Mouse (Mus musculus): Measurements from ENCODE around the gene Epsti1. TPM values are rescaled to one million over a fixed set of nuclear protein-coding genes. Genes with fewer than 3 reads are reported as not detected.

Epsti1 gene
- polyA plus RNA-seq, 1 experiment: 18.0 TPM

DNA sequence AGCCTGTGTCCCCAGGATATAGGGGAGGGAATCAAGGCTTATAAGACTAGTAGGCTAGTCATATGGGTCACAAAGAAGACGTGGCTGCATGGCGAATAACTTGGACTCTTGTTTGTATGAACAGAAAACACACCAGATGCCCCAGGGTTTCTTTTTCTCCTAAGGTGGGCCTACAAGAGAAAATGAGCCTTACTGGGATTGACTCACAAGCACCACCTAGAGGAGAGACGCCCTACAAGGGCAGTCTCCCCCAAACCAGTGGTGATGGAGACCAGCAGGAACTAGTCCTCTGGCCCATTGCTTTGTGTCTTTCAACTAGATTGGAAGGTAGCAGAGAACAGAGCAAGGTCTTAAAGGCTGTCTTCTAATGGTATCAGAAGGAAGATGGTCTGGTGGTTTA, 22.7 kb downstream of the Epsti1 start:
- 64% methylated on average over 3 of the region's 3 CpGs for WGBS
- TF ChIP-seq CTCF (IDR thresholded peaks at IDR 0.05; ENCODE audit: control insufficient read depth, insufficient read depth, low read length) (peak; percentile 32; the same call in 1 of the 2 replicates), POLR2A (IDR thresholded peaks at IDR 0.05; ENCODE audit: borderline replicate concordance, control insufficient read depth, low read depth, low read length) (no peak)
- Histone ChIP-seq H3K4me1 (ENCODE audit: control insufficient read depth, insufficient read depth, low read length) (no peaks in the 10 kb centered on the region), H3K4me3 (replicated peaks; ENCODE audit: control insufficient read depth, low read depth, low read length) (no peak overlapping the region), H3K27ac (ENCODE audit: control insufficient read depth, insufficient read depth, low read depth, low read length, poor library complexity) (no peak overlapping the region)

DNA sequence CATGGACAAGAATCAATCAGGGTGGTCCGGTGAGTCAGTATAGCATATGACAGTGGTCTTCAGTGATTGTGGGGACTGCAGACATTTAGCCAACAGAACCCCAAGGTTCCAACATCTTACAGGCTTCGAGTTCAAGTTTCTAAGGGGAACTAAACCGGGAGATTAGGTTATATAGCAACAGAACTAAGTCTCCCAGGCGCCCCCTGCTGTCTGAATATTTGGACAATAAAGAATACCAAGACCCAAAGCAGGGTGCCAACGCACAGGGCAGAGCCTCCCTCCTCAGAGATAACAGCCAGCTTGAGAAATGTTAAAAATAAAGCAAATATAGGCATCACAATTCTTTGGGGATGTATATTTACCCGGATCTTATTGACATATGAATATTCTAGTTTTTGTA, 24.0 kb downstream of the Epsti1 start:
- Histone ChIP-seq H3K4me1 (ENCODE audit: control insufficient read depth, insufficient read depth, low read length) (no peaks in the 10 kb centered on the region), H3K4me3 (replicated peaks; ENCODE audit: control insufficient read depth, low read depth, low read length) (no peak overlapping the region), H3K27ac (ENCODE audit: control insufficient read depth, insufficient read depth, low read depth, low read length, poor library complexity) (no peak overlapping the region)
- TF ChIP-seq POLR2A (IDR thresholded peaks at IDR 0.05; ENCODE audit: borderline replicate concordance, control insufficient read depth, low read depth, low read length): no peak
- peak; percentile 20; the same call in 1 of the 2 replicates for TF ChIP-seq CTCF (IDR thresholded peaks at IDR 0.05; ENCODE audit: control insufficient read depth, insufficient read depth, low read length)
- WGBS: 31% methylated on average over 6 of the region's 6 CpGs

DNA sequence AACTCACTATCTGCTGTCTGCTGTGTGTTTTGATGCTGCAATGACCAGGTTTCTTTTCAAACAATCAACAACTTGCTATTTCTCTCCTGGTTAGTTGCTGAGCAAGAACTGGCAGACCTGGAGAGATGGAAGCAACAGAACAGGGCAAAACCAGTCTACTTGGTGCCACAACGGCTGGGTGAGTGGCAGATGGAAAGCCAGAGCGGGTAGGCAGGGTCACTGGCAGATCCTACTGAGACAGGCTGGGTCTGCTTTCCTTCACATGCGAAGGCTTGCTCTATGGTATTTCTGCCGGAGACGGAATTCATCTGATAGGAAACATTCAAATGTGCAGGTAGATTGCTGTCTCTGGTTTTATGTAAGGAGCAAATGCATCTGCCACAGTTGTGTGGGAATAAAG, 24.6 kb downstream of the Epsti1 start:
- no peak overlapping the region for H3K27ac ChIP-seq (ENCODE audit: control insufficient read depth, insufficient read depth, low read depth, low read length, poor library complexity)
- TF ChIP-seq CTCF (IDR thresholded peaks at IDR 0.05; ENCODE audit: control insufficient read depth, insufficient read depth, low read length): no peak
- no peak for TF ChIP-seq POLR2A (IDR thresholded peaks at IDR 0.05; ENCODE audit: borderline replicate concordance, control insufficient read depth, low read depth, low read length)
- H3K4me3 ChIP-seq (replicated peaks; ENCODE audit: control insufficient read depth, low read depth, low read length): no peak overlapping the region
- no peaks in the 10 kb centered on the region for H3K4me1 ChIP-seq (ENCODE audit: control insufficient read depth, insufficient read depth, low read length)
- WGBS: 87% methylated on average over 5 of the region's 5 CpGs

DNA sequence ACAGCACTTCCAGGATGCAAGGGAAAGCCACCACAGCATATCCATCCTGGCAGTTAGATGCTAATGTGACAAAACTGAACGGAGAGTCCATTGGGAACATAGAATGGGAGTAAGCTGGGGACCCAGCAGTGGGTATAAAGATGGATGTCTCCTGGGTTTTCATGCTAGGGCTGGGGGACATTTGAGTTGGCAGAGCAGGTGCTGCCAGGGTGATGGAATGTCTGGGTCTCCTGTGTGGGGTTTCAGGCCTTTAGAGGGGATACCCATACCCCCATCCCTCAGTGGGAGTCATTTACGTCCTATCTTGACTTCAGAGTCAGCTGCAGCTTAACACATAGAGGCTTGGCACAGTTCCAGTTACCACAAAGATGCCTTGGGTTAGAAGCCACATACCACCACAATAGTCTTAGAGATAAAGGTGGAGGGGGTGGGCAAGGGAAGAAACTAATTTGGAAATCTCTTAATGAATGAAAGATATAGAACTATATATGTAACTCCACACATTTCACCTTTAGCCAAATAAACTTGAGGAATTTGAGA, 25.2 kb downstream of the Epsti1 start:
- Histone ChIP-seq H3K4me3 (replicated peaks; ENCODE audit: control insufficient read depth, low read depth, low read length) (no peak overlapping the region), H3K4me1 (ENCODE audit: control insufficient read depth, insufficient read depth, low read length) (no peaks in the 10 kb centered on the region), H3K27ac (ENCODE audit: control insufficient read depth, insufficient read depth, low read depth, low read length, poor library complexity) (no peak overlapping the region)
- TF ChIP-seq CTCF (IDR thresholded peaks at IDR 0.05; ENCODE audit: control insufficient read depth, insufficient read depth, low read length) (no peak), POLR2A (IDR thresholded peaks at IDR 0.05; ENCODE audit: borderline replicate concordance, control insufficient read depth, low read depth, low read length) (no peak)
- 45% methylated on average over 2 of the region's 2 CpGs for WGBS

DNA sequence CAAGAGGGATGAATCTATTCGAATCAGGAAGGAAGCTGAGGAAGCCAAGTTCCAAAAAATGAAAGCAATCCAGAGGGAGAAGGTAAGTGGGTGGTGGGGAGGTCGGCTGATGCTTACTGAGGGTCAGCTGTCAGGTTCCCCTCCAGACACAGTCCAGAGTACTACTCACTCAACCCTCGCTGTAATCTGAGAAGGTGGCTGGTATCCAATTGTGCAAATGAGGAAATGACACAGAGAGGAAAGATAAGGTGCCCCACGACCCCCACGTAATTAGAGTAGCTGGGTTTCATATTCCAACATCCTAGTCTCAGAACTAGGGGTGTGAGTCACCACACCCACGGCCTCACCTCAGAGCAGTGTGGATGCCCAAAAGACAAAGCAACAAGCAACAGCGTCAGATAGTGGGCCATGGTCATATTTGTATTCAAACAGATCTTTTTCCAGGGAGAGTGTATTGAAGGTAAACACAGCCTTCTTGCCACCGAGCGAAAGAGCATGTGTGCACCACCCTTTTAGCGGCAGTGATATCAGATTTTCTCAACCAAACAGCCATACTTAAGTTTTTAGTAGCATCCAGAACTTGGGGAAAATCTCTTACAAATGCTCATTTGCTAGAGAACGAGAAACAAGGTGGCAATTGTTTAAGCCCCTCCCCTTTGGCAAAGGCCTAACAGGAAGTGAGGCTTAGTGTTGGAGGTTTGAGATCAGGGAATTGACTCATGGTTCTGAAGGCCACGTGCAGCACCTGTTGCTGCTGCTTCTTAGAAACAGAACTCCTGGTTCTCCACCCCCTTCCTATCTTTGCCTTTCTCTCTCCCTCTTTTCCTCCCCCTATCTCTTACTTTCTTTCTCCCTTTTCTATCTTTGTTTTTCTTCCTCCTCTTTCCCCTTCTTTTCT, 28.4 kb downstream of the Epsti1 start:
- Histone ChIP-seq H3K4me3 (replicated peaks; ENCODE audit: control insufficient read depth, low read depth, low read length) (no peak overlapping the region), H3K4me1 (ENCODE audit: control insufficient read depth, insufficient read depth, low read length) (no peaks in the 10 kb centered on the region), H3K27ac (ENCODE audit: control insufficient read depth, insufficient read depth, low read depth, low read length, poor library complexity) (no peak overlapping the region)
- WGBS: 35% methylated on average over 12 of the region's 12 CpGs
- TF ChIP-seq CTCF (IDR thresholded peaks at IDR 0.05; ENCODE audit: control insufficient read depth, insufficient read depth, low read length): no peak
- TF ChIP-seq POLR2A (IDR thresholded peaks at IDR 0.05; ENCODE audit: borderline replicate concordance, control insufficient read depth, low read depth, low read length): no peak

DNA sequence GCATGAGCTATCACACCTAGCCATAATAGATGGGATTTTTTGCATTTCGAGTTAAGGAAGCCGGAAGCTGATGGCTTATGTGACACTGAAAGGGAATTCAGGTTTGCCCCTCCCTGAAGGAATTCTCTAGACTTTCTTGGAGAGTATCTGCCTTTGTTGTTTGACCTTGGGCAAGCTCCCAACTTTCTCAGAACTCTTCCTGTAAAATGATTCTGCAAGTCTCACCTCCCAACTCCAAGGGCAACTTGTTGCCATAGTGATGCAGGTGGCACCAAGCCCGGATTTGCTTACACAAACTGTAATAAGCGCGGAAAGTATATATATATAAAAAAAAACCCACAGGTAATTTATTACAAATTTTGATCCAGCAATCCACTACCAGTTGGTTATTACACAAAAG, 29.2 kb downstream of the Epsti1 start:
- no peak for TF ChIP-seq CTCF (IDR thresholded peaks at IDR 0.05; ENCODE audit: control insufficient read depth, insufficient read depth, low read length)
- no peak for TF ChIP-seq POLR2A (IDR thresholded peaks at IDR 0.05; ENCODE audit: borderline replicate concordance, control insufficient read depth, low read depth, low read length)
- Histone ChIP-seq H3K4me3 (replicated peaks; ENCODE audit: control insufficient read depth, low read depth, low read length) (no peak overlapping the region), H3K4me1 (ENCODE audit: control insufficient read depth, insufficient read depth, low read length) (no peaks in the 10 kb centered on the region), H3K27ac (ENCODE audit: control insufficient read depth, insufficient read depth, low read depth, low read length, poor library complexity) (no peak overlapping the region)
- WGBS: 85% methylated on average over 5 of the region's 5 CpGs

DNA sequence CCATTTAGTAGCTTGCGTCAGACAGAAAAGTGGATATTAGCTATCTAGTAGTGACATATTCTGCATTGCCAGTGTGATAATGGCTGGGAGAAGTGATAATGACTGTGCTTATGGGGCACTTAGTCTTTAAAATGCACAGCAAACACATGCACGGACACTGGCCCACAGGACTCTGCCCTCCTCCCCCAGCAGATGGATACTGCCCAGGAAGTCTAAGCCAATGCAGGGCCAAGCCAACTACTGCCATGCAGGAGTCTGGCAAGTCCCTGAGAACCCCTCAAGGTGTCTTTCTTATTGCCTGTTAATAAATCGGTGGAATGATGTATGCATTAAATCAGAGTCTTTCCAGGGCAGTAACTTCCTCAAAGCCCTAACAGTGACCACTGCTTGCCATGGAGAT, 30.4 kb downstream of the Epsti1 start:
- 71% methylated on average over 3 of the region's 3 CpGs for WGBS

DNA sequence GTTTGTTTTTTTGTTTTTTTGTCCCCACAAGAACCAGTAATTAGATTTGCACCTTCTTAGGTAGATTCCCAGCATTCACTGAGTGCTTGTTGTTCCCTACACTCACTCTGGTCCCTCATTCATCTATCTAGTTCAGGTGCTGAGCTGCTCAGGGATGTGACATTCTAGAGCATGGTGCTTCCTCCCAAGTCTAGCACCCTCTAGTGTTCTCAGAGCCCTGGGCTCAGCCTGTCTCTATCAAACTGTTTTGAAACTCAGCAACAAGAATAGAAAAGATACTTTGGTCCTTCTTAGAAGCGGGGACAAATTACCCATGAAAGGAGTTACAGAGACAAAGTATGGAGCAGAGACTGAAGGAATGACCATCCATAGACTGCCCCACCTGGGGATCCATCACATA, 37.1 kb downstream of the Epsti1 start:
- no peak overlapping the region for H3K4me3 ChIP-seq (replicated peaks; ENCODE audit: control insufficient read depth, low read depth, low read length)
- WGBS: 68% methylated on average over 1 of the region's 1 CpGs
- no peak overlapping the region for H3K27ac ChIP-seq (ENCODE audit: control insufficient read depth, insufficient read depth, low read depth, low read length, poor library complexity)
- no peak for TF ChIP-seq CTCF (IDR thresholded peaks at IDR 0.05; ENCODE audit: control insufficient read depth, insufficient read depth, low read length)
- no peak for TF ChIP-seq POLR2A (IDR thresholded peaks at IDR 0.05; ENCODE audit: borderline replicate concordance, control insufficient read depth, low read depth, low read length)
- no peaks in the 10 kb centered on the region for H3K4me1 ChIP-seq (ENCODE audit: control insufficient read depth, insufficient read depth, low read length)

More for the DNA sequence above, 30.4 kb downstream of the Epsti1 start:
- H3K27ac ChIP-seq (ENCODE audit: control insufficient read depth, insufficient read depth, low read depth, low read length, poor library complexity): no peak overlapping the region
- TF ChIP-seq POLR2A (IDR thresholded peaks at IDR 0.05; ENCODE audit: borderline replicate concordance, control insufficient read depth, low read depth, low read length): no peak
- TF ChIP-seq CTCF (IDR thresholded peaks at IDR 0.05; ENCODE audit: control insufficient read depth, insufficient read depth, low read length): no peak
- no peak overlapping the region for H3K4me3 ChIP-seq (replicated peaks; ENCODE audit: control insufficient read depth, low read depth, low read length)
- H3K4me1 ChIP-seq (ENCODE audit: control insufficient read depth, insufficient read depth, low read length): no peaks in the 10 kb centered on the region
